Mouse (Mus musculus): ENCODE data around the gene Prph.
"Not testable (repeated sequence)": the region's sequence is repeated elsewhere in the genome, so short reads cannot be mapped to it uniquely, and the experiment has no call there.

Prph gene

GRCm38 (mm10) chr15:99033498-99034270, 21.3 kb upstream of the Prph start:
- peak; percentile 67 for DNase-seq (ENCODE audit: low spot score)

GRCm38 (mm10) chr15:99035431-99035830, 19.5 kb upstream of the Prph start:
- DNase-seq (ENCODE audit: low spot score), result no peak

- DNase-seq (ENCODE audit: low spot score), result no peak
These were observed 18.6 kb upstream of the Prph start for GRCm38 (mm10) chr15:99036249-99036905.

GRCm38 (mm10) chr15:99038025-99038424, 16.9 kb upstream of the Prph start:
- no peak for DNase-seq (ENCODE audit: low spot score)

- DNase-seq (ENCODE audit: low spot score), result no peak
These were observed 16.2 kb upstream of the Prph start for GRCm38 (mm10) chr15:99038797-99039196.

- no peak for DNase-seq (ENCODE audit: low spot score)
These were observed 15.7 kb upstream of the Prph start for GRCm38 (mm10) chr15:99039306-99039705.

- DNase-seq (ENCODE audit: low spot score), result no peak
These were observed 14.7 kb upstream of the Prph start for GRCm38 (mm10) chr15:99039996-99040919.

- DNase-seq (ENCODE audit: low spot score), result no peak
These were observed 13.8 kb upstream of the Prph start for GRCm38 (mm10) chr15:99040920-99041856.

GRCm38 (mm10) chr15:99042334-99042733, 12.6 kb upstream of the Prph start:
- no peak for DNase-seq (ENCODE audit: low spot score)

GRCm38 (mm10) chr15:99044854-99045253, 10.1 kb upstream of the Prph start:
- DNase-seq (ENCODE audit: low spot score), result peak; percentile 60

- DNase-seq (ENCODE audit: low spot score), result not testable (repeated sequence)
These were observed 9.2 kb upstream of the Prph start for GRCm38 (mm10) chr15:99045734-99046133.

GRCm38 (mm10) chr15:99049473-99050253, 5.3 kb upstream of the Prph start:
- peak; percentile 74 for DNase-seq (ENCODE audit: low spot score)

GRCm38 (mm10) chr15:99053373-99053772, 1.6 kb upstream of the Prph start:
- DNase-seq (ENCODE audit: low spot score), result no peak

GRCm38 (mm10) chr15:99055511-99055961, 562 bp downstream of the Prph start:
- DNase-seq (ENCODE audit: low spot score), result no peak

- DNase-seq (ENCODE audit: low spot score), result no peak
These were observed 1.4 kb downstream of the Prph start for GRCm38 (mm10) chr15:99056332-99056731.

- DNase-seq (ENCODE audit: low spot score), result no peak
These were observed 10.7 kb downstream of the Prph start for GRCm38 (mm10) chr15:99065557-99066165.

- no peak for DNase-seq (ENCODE audit: low spot score)
These were observed 17.0 kb downstream of the Prph start for GRCm38 (mm10) chr15:99071988-99072387.

- no peak for DNase-seq (ENCODE audit: low spot score)
These were observed 19.1 kb downstream of the Prph start, which contains the start of gene Troap for GRCm38 (mm10) chr15:99074019-99074599. TSS of gene Troap (plus strand) at chr15:99074575.

- DNase-seq (ENCODE audit: low spot score), result peak; percentile 99
These were observed 19.8 kb downstream of the Prph start for GRCm38 (mm10) chr15:99074600-99075333.

Measured in adipocyte (in vitro differentiated cells).